Mouse (Mus musculus) left cerebral cortex, adult 2 months (tissue): ENCODE data around the gene Sv2b. TPM values are rescaled to one million over a fixed set of nuclear protein-coding genes. Genes with fewer than 3 reads are reported as not detected.

Source experiments
- DNase-seq, 2 experiments: peaks; one replicate each; pipeline ENCODE4 v3.0.0; 2021 to 2022; ENCODE audit warnings: low spot score in 2 of 2, mixed read lengths in 1 of 2; ENCODE audit errors: extremely low spot score in 1 of 2
- H3K27ac ChIP-seq: fragments of 200-600 bp; 2 replicates; pipeline ENCODE4 v1.8.1; 2022
- H3K4me3 ChIP-seq: fragments of 200-600 bp; 2 replicates; pipeline ENCODE4 v1.8.1; 2022
- CTCF ChIP-seq: fragments of 200-600 bp; IDR thresholded peaks from 2 replicates; pipeline ENCODE4 v1.8.1; 2022; ENCODE audit warnings: antibody characterized with exemption, mild to moderate bottlenecking, moderate library complexity
- intact Hi-C: fragments of 180-260 bp; cut with DNase I; formaldehyde crosslinking; loops from one replicate; pipeline ENCODE4 v1.15.1; 2025
- total RNA-seq, 2 experiments: library from RNA; stranded (reverse); gene quantifications; 2 replicates each; pipeline ENCODE4 v1.2.3; 2021

The Sv2b gene
- total RNA-seq, 2 experiments from 2014 or later = 348 to 386 TPM

GRCm38 (mm10) chr7:75128036-75128435, 181.0 kb downstream of the Sv2b start:
- Histone ChIP-seq H3K4me3 (no peak overlapping the region), H3K27ac (no peak overlapping the region)
- intact Hi-C loops = no loop called here
- DNase-seq = no peak
- TF ChIP-seq CTCF = no peak

DNA sequence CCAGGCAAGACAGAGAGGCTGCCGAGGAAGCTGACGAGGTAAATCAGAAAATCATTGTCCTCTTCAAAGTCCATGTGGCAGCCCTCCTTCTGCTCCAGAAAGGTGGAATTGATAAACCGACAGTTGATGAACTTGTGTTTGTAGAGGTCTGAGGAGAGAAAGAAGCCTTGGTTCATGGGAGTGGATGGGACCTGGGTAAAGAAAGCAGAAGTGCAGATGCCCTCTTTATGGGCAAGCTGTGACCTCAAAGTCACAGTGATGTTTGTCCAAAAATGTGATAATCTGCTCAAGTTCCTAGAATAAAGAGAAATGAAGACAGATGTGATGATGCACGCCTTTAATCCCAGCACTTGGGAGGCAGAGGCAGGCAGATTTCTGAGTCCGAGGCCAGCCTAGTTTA, 185.0 kb downstream of the Sv2b start:
- intact Hi-C loops = no loop called here
- no peak overlapping the region for H3K4me3 ChIP-seq
- no peak for TF ChIP-seq CTCF
- DNase-seq = no peak
- no peak overlapping the region for H3K27ac ChIP-seq

- Histone ChIP-seq H3K27ac (no peak overlapping the region), H3K4me3 (0 out of 2 replicates have a peak overlapping the region, but pooled peaks have one; percentile 7)
- intact Hi-C loops = no loop called here
- no peak for DNase-seq
- no peak for TF ChIP-seq CTCF
Measured at GRCm38 (mm10) chr7:75118022-75118673, 190.9 kb downstream of the Sv2b start.

- peak; percentile 78 for TF ChIP-seq CTCF
- Histone ChIP-seq H3K27ac (no peak overlapping the region), H3K4me3 (no peak overlapping the region)
- DNase-seq = peak in 1 of 2 experiments; percentile 35
- intact Hi-C loops = loop anchor here (2.0 kb wide), 1 partner anchor 740 kb away; no protein-coding TSS in a partner anchor
Measured at GRCm38 (mm10) chr7:75110689-75111088, 198.4 kb downstream of the Sv2b start.

DNA sequence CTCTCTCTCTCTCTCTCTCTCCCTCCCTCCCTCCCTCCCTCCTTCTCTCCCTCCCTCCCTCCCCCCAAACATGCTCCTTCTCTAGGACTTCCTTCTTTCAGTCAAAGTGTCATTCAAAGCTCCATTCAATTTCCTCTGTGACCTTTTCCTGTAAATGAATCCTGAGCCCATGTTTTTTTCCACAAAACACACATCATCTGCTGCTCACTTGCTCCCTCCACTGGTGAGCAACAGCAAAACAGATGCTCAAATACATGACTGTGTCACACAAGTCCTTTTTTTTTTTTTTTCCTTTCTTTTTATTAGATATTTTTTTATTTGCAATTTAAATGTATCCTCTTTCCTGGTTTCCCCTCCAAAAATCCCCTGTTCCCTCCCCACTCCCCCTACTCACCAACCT, 201.6 kb downstream of the Sv2b start:
- intact Hi-C loops = no loop called here
- no peak for DNase-seq
- Histone ChIP-seq H3K27ac (no peak overlapping the region), H3K4me3 (no peak overlapping the region)
- peak; percentile 67 for TF ChIP-seq CTCF

GRCm38 (mm10) chr7:75103900-75104299, 205.2 kb downstream of the Sv2b start:
- no peak for DNase-seq
- Histone ChIP-seq H3K27ac (no peak overlapping the region), H3K4me3 (no peak overlapping the region)
- no peak for TF ChIP-seq CTCF
- intact Hi-C loops = loop anchor here (5.0 kb wide), 1 partner anchor 387 kb away; no protein-coding TSS in a partner anchor

DNA sequence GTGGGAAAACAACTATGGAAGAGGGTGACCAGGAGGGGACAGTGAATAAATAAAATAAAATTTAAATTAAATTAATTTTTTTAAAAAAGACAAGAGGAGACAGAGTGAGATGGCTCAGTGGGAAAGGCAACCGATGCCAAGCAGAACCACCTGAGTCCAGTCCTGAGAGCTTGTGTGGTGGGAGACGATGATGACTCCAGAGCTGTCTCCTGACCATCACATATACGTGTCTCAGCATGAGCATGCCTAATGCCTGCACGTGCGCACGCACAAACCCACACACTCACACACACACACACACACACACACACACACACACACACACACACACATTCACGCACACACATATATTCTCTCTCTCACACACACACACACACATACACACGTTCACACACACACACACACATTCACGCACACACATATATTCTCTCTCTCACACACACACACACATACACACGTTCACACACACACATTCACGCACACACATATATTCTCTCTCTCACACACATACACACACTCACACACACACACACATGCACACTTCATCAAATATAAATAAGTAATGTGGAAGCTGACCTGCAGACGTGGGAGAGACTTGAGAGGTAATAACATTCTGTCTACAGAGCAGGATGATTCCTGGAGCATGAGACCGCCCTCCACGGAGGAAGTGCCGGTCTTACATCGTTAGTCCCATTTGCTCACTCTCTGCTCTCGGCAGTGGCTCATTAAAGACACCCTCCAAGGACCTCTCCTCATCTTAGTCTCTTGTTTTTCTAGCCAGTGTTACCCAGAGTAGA, 206.3 kb downstream of the Sv2b start:
- intact Hi-C loops = loop anchor here (5.0 kb wide), 1 partner anchor 385 kb away; no protein-coding TSS in a partner anchor
- no peak overlapping the region for H3K4me3 ChIP-seq
- no peak overlapping the region for H3K27ac ChIP-seq
- no peak for TF ChIP-seq CTCF
- DNase-seq = no peak

DNA sequence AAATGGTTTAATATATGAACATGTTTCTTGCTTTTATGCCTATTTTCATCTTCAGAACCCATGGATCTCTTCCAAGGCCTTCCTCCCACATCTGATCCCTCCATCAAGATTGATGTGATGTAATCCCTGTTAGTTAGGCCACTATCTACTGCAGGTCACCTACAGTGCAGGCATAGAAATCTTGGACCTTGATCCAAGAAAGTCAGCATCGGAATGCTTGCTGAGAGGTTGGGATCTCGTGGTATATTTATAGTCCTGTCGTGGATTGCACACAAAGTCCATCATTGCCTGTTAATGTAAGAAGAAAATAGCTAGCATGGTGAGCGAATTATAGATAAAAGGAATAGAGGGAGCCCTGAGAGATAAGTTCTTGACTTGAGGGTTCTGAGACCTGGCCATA, 223.6 kb downstream of the Sv2b start:
- Histone ChIP-seq H3K4me3 (no peak overlapping the region), H3K27ac (no peak overlapping the region)
- TF ChIP-seq CTCF = no peak
- DNase-seq = no peak
- intact Hi-C loops = no loop called here

DNA sequence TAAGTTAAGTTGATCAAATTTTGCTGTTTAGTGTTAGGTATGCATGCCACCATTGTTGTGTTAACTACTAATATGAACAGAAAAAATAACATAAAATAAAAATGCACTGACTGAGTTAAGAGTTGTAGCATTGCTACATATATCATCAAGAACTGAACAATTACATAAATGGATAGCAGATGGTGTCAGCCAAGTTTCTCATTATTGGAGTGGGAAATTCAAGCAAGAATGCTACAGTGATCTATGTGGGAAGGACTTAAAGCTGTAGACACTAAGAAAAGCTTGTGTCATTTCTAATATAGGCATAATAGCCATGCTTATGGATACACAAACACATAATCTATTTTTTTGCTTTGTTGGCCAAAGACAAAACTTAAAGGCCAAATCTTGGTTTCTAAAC, 228.9 kb downstream of the Sv2b start:
- no peak overlapping the region for H3K4me3 ChIP-seq
- no peak overlapping the region for H3K27ac ChIP-seq
- DNase-seq = no peak
- TF ChIP-seq CTCF = no peak
- intact Hi-C loops = no loop called here

- no peak for TF ChIP-seq CTCF
- intact Hi-C loops = loop anchor here (5.0 kb wide), 2 partner anchors 200 to 360 kb away; no protein-coding TSS in a partner anchor
- Histone ChIP-seq H3K27ac (no peak overlapping the region), H3K4me3 (no peak overlapping the region)
- peak in 1 of 2 experiments; percentile 31 for DNase-seq
Measured at GRCm38 (mm10) chr7:75077560-75078208, 231.4 kb downstream of the Sv2b start.

Other genes with a start within 250 kb of the Sv2b start
- gene Akap13, start 146.3 kb upstream of the Sv2b start, total RNA-seq = 10 to 100 TPM; 26.8 to 28.7 TPM